Mouse (Mus musculus) embryo, embryonic 10.5 days (tissue): ENCODE data around the gene Stxbp2.

ENCODE experiments used
- DNase-seq: peaks from one replicate; pipeline ENCODE4 v3.0.0-alpha.2; 2015; ENCODE audit warnings: low spot score

Stxbp2 gene

DNA sequence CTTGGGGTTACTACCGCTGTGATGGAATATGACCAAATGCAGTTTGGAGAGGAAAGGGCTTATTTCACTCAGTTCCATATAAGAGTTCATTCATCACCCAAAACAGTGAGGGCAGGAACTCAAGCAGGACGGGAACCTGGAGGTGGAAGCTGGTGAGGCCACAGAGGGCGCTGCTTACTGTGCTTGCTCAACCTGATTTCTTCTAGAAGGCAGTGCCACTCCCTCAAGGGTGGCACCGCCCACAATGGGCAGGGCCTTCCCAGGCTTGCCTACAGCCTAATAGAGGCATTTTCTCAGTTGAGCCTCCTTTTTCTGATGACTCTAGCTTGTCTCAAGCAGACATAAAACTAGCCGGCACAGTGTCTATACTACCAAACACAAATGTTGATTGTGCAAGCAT lies 15.0 kb downstream of the Stxbp2 start:
- peak; percentile 8 for DNase-seq

DNA sequence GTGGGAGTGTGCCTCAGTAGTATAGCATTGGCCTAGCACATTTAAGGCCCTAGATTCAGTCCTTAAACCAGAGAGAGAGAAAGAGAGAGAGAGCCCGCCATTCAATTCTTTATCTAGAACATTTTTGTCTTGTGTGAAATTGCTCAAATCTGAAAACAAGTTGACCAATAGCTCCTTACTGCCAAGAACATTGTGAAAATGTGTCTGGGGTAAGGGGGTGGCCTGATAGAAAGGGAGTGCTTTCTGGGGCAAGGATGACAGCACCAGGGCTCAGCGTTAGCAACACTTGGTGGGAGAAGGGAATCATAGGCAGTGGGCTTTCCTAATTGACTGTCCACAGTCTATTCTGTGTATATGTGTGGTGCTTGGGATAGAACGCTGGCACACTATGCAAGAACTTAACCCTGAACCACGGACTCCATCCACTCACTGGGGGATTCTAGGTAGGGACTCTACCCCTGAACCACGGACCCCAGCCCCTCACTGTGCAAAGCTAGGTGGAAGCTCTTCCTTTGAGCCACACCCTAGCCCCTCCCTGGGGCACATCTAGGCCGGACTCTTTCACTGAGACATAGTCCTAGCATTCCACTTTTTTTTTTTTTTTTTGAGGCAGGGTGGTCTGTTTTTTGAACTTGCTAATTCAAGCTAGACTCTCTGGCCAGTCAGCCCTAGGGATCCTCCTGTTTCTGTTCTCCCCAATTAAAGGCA lies 16.2 kb downstream of the Stxbp2 start:
- no peak for DNase-seq

DNA sequence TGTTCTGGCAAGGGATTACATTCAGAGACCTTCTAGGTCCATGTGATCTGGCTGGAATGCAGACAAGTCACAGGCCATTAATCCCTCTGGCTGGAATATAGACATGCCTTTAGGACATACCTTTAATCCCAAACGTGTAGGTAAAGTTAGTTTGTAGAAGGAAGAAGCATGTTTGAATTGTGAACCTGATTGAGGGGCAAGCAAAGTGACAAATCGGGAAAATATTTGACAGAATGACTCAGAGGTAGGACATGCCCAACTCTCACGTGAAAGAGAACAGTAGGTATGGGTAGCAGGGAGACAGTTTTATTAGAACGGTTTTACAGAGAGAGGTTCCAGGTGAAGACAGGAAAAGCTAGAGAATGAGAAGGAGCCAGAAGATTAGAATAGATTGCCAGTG lies 16.8 kb downstream of the Stxbp2 start:
- no peak for DNase-seq

DNA sequence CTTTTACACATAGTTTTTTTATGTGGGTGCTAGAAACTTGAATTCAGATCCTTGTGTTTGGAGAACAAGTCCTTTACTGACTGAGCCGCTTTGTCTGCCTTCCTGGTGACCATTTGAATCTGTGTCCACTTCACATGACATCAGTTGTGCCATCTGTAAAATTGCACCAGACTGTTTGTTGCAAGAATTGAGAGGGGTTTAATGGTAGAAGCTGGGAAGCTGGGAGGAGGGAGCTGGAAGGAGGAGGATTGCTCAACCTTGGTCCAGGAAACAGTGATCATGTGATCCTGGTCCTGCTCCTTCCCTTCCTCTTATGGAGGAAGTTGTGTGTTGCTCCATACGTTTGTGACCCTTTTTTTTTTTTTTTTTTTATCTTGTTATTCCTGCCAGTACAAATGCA lies 17.5 kb downstream of the Stxbp2 start:
- DNase-seq, result no peak

DNA sequence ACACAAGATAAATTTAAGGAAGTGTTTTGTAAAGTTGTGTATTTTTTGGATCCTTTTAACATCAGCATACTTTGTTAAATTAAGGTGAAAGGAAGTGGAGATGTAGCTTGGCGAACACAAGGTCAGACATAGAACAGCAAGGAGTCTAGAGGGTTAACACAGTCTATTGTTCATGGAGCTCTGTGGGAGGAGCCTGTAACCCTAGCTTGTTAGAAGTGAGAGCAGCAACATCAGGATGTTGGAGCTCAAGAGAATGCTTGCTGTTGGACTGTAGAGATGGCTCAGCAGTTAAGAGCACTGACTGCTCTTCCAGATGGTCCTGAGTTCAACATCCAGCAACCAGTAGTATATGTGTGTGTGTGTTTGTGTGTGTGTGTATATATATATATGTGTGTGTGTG lies 18.2 kb downstream of the Stxbp2 start:
- DNase-seq, result peak; percentile 57

DNA sequence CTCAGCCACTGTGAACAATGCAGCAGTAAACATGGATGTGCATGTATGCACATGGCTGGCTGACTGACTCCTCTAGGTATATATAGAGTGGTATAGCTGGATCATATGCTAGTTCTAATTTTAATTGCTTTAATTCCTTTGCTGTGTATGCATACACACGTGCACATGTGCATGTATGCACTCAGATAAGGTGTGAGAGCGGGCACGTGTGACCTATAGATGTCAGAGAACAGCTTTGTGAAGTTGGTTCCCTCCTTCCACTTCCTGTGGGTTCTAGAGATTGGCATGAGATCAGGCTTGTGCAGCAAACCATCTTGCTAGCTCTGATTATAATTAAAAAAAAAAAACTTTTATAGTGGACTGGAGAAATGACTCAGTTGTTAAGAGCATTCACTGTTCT lies 22.1 kb downstream of the Stxbp2 start:
- no peak for DNase-seq

DNA sequence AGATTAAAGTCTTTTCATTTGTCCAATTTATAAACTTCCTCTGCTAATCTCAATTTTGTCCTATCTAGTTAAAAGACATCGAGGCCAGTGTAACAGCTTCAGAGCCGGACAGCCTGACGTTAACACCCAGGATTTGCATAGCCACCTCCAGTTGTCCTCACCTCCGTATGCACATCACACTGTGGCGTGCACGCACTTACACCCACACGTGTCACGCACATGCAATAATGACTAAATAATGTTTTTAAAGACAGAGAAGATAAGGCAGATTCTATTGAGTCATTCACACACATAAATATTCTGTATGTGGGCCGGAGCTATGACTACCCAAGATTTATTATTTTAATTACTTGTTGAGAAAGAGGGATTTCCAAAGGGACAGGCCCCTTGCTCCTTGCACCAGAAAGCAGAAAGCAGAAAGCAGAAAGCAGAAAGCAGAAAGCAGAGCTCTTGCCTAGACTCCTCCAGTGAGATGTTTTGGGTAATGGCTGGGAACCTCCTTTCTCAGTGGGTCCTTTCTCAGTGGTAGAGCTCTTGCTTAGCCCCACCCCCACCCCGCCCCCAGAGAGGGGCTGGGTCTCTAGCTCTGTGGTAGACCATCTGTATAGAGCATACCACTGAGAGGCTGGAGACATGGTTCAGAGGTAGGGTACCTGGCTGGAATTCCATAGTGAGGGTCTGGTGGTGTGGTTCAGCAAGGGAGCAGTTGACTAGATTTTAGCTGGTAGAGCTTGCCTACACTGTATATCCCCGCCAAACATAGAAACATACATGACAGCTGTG lies 24.2 kb downstream of the Stxbp2 start:
- DNase-seq, result no peak

DNA sequence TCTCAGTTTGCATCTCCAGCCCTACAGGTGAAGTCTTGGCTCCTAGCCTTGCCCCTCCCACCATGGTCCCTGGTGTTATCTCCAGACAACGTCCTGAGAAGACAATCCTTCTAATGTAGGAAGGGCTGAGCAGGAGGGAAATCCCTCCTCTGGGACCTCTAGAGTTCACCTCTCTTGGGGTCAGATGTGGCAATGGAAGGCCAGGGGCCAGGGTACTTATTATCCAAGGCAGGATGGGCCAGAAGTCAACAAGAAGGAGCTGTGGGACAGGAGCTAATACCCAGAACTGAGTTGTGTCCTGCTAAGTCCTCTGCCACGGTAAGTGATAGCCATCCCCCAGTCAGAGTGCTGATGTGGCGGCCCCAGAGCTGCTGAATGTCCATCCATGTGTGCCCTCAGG lies 24.8 kb downstream of the Stxbp2 start, which contains the start of gene Retn:
Retn (plus strand) TSS at position 245 of the 400 bp plus-strand sequence.
- DNase-seq, result no peak

DNA sequence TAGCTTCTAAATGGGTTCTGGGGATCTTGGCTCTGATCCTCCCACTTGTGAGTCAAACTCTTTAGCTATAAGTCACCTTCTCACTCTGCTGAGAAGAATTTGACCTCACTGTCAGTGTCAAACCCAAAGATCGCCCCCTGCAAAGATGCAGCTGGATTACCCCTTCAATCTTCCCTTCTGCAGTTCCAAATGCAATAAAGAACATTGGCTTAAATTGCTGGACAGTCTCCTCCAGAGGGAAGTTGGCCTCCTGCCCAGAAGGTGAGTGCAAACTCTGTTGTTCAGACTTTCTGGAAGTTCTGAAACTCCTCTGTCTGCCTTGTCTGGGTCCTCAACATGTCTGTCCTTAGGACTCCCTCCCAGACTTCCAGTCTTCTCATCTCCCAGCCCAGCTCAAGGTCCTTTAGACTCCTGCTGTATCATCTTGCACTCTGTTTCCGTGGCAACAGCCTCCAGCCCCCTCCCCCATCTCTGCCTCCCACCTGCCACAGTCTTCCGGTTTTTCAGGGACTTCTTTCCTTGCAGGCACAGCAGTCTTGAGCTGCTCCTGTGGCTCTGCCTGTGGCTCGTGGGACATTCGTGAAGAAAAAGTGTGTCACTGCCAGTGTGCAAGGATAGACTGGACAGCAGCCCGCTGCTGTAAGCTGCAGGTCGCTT lies 26.1 kb downstream of the Stxbp2 start:
- peak; percentile 53 for DNase-seq

DNA sequence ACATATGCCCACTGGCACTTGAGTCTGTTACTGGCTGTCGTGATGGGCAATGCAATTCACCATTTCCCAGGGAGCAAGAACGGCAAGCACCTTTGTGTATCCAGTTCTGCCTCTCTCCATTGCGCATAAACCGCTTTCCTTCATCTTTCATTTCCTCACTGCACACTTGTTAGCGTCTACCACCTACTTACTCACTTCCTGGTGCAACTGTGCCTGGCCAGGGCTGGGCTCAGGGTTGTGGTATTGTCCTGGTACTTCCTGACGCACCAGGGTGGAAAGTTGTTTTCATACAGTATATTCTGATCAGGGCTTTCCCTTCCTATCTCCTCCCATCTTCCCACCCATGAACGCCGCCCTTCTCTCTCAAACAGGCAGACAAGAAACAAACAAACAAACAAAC lies 30.1 kb downstream of the Stxbp2 start:
- no peak for DNase-seq

DNA sequence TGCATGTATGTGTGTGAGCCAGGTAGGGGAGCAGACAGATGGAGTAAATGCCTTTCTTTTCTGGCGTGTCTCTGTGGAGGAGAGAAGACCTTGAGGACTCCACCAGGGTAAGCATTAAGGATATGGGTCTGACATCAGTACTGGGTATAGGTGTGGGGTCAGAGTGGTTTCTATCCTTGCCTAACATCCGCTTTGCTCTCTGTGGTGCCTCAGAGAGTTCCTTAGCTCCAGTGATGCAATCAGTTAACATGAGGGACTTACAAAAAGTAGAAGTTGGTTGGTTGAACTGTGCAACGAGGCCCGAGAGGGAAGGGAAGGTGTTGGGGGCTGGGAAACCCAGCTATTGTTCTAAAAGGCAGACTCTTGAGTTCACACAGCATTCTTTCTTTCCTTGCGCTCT lies 33.6 kb downstream of the Stxbp2 start:
- no peak for DNase-seq

DNA sequence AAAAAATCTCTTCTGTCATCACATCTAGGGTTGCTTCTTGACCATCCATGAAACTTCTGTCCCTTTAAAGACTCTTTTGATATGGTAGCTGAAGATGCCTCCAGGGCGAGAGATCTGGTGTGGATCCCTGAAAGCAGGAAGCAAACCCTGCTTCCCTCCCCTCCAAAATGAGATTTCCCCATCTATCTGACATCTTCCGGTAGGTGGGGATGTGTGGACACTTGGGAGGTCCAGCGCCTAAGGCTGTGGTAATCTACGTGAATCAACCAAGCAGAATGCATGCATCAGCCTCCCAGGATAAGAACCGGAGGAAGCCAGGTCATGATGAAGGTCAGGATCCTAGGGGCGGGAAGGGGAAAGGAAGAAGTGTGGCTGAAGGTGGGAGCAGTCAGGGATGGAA lies 34.8 kb downstream of the Stxbp2 start, which contains the start of gene Mcemp1:
Mcemp1 (plus strand) TSS at position 248 of the 400 bp plus-strand sequence.
- no peak for DNase-seq

DNA sequence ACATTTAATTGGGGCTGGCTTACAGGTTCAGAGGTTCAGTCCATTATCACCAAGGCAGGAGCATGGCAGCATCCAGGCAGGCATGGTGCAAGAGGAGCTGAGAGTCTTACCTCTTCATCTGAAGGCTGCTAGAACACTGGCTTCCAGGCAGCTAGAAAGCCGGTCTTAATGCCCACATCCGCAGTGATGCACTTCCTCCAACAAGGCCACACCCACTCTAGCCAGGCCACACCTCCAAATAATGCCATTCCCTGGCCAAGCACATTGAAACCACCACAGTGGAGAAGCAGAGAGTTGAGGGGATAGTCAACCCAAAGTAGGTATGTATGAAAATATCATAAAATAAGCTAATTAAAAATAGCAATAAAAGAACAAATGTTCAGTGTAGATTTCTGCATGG lies 39.6 kb downstream of the Stxbp2 start:
- DNase-seq, result no peak

DNA sequence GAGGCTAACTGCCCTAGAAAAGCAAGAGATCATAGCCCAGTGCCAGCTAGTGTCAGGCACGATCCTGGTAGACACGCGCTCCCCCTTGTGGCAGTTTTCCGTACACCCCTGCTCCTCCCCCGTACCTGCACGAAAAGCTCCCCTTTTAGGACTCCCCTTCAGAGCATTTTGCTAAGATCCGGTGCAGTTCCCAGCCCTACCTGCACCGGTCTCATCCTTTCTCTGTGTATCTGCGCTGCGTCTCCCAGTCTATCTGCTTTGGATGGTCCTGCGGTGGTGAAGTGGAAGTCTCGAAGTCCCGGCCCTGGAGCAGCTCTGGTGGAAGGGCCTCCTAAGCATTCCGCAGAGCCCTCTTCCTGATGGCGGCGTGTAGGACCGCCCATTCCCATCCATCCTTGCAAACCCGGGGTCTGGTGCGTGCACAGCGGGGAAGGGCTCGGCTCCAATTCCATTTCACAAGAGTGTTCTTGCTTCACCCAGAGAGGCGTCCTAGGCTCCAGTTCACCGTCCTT lies 41.3 kb downstream of the Stxbp2 start, which contains the start of gene Fcor:
Fcor (minus strand) TSS at position 383 of the 512 bp plus-strand sequence.
- peak; percentile 90 for DNase-seq

DNA sequence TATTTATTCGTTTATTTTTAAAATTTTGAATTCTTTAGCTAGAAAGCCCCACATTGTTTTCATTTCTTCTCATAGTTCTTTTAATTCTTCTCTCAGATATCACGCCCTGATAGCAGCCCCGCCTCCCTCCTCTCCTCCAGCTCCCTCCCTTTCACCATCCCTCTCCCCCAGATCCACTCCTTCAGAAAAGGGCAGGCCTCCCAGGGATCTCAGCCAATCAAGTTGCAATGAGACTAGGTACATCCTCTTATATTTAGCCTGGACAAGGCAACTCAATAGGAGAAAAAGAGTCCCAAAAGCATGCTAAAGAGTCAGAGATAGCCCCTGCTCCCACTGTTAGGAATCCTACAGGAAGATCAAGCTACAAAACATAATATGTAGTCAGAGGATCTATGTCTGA lies 43.9 kb downstream of the Stxbp2 start:
- DNase-seq, result no peak

DNA sequence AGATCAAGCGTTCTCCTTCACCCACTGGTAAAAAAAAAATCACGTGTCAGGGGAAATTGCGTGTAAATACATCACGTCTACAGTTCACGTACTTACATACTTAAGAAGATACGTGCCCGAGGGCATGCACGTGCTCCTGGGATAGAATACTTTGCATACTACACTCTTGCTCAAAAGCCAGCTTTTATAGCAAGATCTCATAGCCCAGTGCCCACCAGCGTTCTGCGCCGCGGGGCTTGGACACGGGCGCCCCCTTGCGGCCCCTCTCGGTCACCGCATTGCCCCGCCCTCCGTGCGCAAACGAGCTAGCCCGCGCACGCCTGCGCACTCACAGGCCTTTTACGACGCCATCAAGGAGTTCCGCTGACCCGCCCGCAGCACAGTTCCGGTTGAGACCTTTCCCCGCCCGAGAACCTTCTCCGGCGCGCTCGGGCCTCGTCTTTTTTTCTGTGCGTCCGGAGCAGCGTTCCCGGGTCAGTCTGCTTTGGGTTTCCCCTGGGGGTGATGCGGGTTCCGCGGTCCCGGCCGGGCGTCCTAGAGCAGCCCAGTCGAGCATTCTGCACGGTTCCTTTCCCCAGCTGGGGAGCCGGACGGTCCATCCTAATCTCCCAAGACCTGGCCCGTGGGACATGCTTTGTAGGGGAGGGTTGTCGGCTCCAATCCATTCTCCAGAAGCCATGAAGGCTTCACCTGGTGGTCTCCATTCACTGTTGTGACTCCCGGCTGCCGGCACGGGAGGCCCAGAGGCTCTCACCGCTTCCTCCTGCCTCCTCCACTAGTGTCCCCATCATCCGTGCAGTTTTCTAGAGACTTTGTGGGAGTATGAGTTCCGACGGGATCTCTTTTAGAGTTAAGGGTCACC lies 45.6 kb downstream of the Stxbp2 start, which contains the start of gene Trappc5:
Trappc5 (plus strand) TSS at position 169 of the 862 bp plus-strand sequence.
- DNase-seq, result peak; percentile 95

DNA sequence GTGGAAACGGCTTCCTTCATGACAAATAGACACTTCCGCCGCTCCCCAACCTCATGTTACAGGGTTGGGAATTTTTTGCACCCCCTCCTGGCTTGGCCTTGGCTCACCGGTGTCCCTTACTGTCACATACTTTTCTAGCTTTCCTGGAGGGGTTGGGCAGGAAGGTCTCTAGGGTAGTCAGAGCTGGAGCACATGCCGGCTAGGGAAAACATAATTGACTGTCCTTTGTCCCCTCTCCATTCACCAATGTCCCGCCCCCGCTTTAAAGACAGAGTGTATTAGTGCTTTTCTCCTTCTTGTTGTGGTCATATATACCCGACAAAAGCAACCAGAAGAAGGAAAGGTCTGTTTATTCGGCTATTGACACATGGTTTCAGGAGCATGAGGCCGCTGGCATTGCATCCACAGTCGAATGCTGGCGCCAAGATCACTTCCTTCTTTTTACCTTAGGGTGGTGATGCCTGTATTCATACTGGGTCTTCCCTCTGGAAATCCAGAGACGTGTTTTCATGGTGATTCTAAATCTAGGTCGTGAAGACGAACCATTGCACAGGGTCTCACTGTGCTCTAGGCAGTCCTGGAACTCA lies 46.3 kb downstream of the Stxbp2 start:
- DNase-seq, result peak; percentile 48

DNA sequence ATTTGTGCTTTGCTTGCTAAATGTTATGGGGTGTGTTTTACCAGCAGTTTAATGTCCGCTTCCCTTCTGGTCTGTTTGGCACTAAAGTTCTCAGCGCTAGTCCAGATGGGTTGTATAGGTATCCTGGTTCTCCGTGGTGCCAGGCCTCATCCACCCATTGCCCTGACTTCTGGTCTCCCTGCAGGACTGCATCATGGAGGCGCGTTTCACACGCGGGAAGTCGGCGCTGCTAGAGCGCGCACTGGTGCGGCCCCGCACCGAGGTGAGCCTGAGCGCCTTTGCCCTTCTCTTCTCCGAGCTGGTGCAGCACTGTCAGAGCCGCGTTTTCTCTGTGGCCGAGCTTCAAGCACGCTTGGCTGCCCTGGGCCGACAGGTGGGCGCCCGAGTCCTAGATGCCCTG lies 48.1 kb downstream of the Stxbp2 start:
- DNase-seq, result no peak

DNA sequence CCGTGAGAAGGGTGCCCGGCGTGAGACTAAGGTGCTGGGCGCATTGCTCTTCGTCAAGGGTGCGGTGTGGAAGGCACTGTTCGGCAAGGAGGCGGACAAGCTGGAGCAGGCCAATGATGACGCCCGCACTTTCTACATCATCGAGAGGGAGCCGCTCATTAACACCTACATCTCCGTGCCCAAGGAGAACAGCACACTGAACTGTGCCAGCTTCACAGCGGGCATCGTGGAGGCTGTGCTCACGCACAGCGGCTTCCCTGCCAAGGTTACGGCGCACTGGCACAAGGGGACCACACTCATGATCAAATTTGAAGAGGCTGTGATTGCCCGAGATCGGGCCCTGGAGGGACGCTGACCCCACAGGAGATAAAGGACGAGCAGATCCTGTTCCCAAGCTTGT lies 48.5 kb downstream of the Stxbp2 start:
- DNase-seq, result no peak

DNA sequence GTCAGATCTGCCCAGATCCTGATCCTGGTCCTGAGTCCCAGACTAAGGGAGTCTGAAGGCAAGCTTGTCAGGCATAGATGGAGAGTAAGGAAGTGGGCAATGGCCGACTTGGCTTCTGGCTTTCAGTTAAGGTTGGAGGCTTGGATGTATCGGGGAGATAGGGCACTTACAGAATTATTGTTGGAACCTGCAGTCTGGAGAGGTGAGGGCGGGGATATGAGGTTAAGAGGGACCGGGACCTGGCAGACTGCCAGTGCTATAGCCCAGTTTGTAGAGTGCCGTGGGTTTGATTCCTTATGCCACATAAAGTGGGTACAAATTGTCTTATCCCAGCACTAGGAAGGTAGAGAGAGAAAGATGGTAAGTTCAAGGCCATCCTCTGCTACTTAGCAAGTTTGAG lies 48.9 kb downstream of the Stxbp2 start:
- DNase-seq, result no peak

DNA sequence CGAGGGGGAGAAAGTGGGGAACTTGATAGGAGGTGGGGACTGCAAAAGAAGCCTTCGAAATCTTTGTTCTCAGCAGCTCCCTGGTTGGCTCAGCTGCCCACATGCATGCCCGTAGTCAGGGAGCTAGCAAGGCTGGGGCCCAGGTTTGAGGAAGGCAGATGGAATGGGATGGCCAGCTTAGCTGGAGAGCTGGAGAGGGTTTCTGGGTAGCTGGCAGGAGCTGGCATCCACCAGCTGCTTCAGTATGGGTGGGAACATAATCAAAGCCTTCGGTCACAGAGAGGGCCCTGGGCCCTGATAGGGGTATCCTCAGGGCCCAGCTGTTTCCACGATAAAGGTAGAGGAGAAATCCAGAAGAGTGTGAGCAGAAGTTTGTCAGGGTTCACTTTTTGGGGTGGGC lies 51.7 kb downstream of the Stxbp2 start:
- DNase-seq, result no peak
